Mouse (Mus musculus): Measurements from ENCODE around the gene Nol9. TPM values are rescaled to one million over a fixed set of nuclear protein-coding genes. Genes with fewer than 3 reads are reported as not detected.

Nol9 gene
- polyA plus RNA-seq, 1 experiment from 2014 or later: 25.8 TPM

DNA sequence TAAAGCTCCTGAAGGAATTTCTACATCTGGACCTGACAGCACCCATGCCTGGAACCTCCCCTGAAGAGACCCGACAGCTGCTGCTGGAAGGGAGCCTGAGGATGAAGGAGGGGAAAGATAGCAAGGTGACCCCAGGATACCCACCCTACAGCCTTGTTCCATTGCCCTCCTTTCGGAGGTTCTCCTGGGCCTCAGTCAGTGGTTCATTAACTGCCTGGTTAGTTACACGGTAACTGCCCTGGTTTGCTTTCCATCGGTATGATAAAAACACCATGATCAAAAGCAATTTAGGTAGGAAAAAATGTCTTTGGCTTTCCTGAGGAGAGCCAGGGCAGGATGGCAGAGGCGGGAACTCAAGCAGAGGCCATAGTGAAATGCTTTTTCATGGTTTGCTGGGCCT is 69.6 kb downstream of the Nol9 start:
- peaks cover 16% of the 10 kb centered on the region for H3K4me1 ChIP-seq (replicated peaks)
- peaks cover 16% of the 10 kb centered on the region for H3K27me3 ChIP-seq (replicated peaks)
- H3K36me3 ChIP-seq: peaks cover 77% of the 10 kb centered on the region
- H3K4me3 ChIP-seq: no peak overlapping the region
- H3K9ac ChIP-seq: no peak overlapping the region
- WGBS: 84% methylated on average over 5 of the region's 5 CpGs
- no peak for ATAC-seq (ENCODE audit: insufficient number of reproducible peaks, low FRiP score)
- H3K27ac ChIP-seq (ENCODE audit: poor library complexity, severe bottlenecking): no peak overlapping the region
- peak overlapping the region; percentile 79; the same call in 1 of the 2 replicates for H3K4me2 ChIP-seq
- H3K9me3 ChIP-seq (replicated peaks): no peaks in the 10 kb centered on the region

DNA sequence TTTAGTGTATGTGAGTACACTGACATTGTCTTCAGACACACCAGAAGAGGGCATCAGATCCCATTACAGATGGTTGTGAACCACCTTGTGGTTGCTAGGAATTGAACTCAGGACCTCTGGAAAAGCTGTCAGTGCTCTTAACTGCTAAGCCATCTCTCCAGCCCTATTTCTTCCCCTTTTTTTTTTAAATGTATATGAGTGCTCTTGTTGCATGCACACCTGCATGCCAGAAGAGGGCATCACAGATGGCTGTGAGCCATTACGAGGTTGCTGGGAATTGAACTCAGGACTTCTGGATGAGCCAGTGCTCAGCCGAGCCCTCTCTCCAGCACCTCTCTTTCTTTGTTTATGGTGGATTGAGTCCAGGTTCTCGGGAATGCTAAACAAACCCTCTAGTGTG is 70.4 kb downstream of the Nol9 start:
- H3K4me1 ChIP-seq (replicated peaks): peaks cover 16% of the 10 kb centered on the region
- H3K9me3 ChIP-seq (replicated peaks): no peaks in the 10 kb centered on the region
- no peak overlapping the region for H3K4me3 ChIP-seq
- no peak for ATAC-seq (ENCODE audit: insufficient number of reproducible peaks, low FRiP score)
- no peak overlapping the region for H3K9ac ChIP-seq
- WGBS: 82% methylated on average over 3 of the region's 3 CpGs
- peaks cover 77% of the 10 kb centered on the region for H3K36me3 ChIP-seq
- H3K27me3 ChIP-seq (replicated peaks): peaks cover 22% of the 10 kb centered on the region
- no peak overlapping the region for H3K27ac ChIP-seq (ENCODE audit: poor library complexity, severe bottlenecking)
- no peak overlapping the region for H3K4me2 ChIP-seq

DNA sequence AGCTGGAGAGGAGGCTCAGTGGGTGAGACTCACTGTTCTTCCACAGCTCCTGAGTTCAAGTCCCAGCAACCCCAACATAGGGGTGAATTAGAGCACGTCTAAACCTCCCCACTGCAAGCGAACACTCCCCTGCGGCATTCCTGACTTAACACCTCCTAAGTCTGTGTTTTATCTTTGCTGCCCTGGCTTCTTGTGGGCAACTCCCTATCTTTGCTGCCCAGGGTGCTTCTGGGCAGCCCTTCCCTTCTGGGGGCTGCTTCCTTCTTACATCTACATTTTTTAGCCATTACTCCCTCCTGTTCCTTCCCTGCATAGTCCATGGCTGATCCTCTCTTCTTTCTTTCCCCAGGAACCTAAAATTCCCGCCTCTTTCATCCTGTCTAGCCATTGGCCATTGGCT is 71.6 kb downstream of the Nol9 start:
- no peak for ATAC-seq (ENCODE audit: insufficient number of reproducible peaks, low FRiP score)
- Histone ChIP-seq H3K27ac (ENCODE audit: poor library complexity, severe bottlenecking) (no peak overlapping the region), H3K4me1 (replicated peaks) (peaks cover 22% of the 10 kb centered on the region), H3K9ac (no peak overlapping the region), H3K36me3 (peaks cover 74% of the 10 kb centered on the region), H3K27me3 (replicated peaks) (peaks cover 31% of the 10 kb centered on the region), H3K4me2 (no peak overlapping the region), H3K4me3 (no peak overlapping the region), H3K9me3 (replicated peaks) (no peaks in the 10 kb centered on the region)
- 65% methylated on average over 4 of the region's 4 CpGs for WGBS

Other genes starting within 250 kb of the Nol9 start
- 159 and 165 TPM in 2 replicates for gene Camta1, start 177.4 kb upstream of the Nol9 start, polyA plus RNA-seq (2016; fragmentation: Nextera tagmentation; extraction: Ambion mirVana)
- 61.1 and 63.8 TPM in 2 replicates for gene Dnajc11, start 105.6 kb upstream of the Nol9 start, polyA plus RNA-seq (2016; fragmentation: Nextera tagmentation; extraction: Ambion mirVana)
- 25.2 and 26.6 TPM in 2 replicates for gene Thap3, start 50.3 kb upstream of the Nol9 start, polyA plus RNA-seq (2016; fragmentation: Nextera tagmentation; extraction: Ambion mirVana)
- gene Phf13, start 43.1 kb upstream of the Nol9 start, polyA plus RNA-seq (2016; fragmentation: Nextera tagmentation; extraction: Ambion mirVana): 26.7 and 27.0 TPM in 2 replicates
- gene Klhl21, start 30.5 kb upstream of the Nol9 start, polyA plus RNA-seq (2016; fragmentation: Nextera tagmentation; extraction: Ambion mirVana): 41.0 and 41.4 TPM in 2 replicates
- gene Zbtb48, start 11.7 kb upstream of the Nol9 start, polyA plus RNA-seq (2016; fragmentation: Nextera tagmentation; extraction: Ambion mirVana): 13.9 and 15.1 TPM in 2 replicates
- gene Tas1r1, start 753 bp upstream of the Nol9 start, polyA plus RNA-seq (2016; fragmentation: Nextera tagmentation; extraction: Ambion mirVana): 0.06 and 0.13 TPM in 2 replicates
- gene Plekhg5, start 33.2 kb downstream of the Nol9 start, polyA plus RNA-seq (2016; fragmentation: Nextera tagmentation; extraction: Ambion mirVana): 13.6 and 14.1 TPM in 2 replicates
- gene Tnfrsf25, start 76.6 kb downstream of the Nol9 start, polyA plus RNA-seq (2016; fragmentation: Nextera tagmentation; extraction: Ambion mirVana): 0.86 and 1.1 TPM in 2 replicates
- gene Espn, start 113.0 kb downstream of the Nol9 start, polyA plus RNA-seq (2016; fragmentation: Nextera tagmentation; extraction: Ambion mirVana): 1.3 and 1.6 TPM in 2 replicates
- gene Hes2, start 119.5 kb downstream of the Nol9 start, polyA plus RNA-seq (2016; fragmentation: Nextera tagmentation; extraction: Ambion mirVana): not detected in 2 replicates
- 63.4 and 64.6 TPM in 2 replicates for gene Acot7, start 138.8 kb downstream of the Nol9 start, polyA plus RNA-seq (2016; fragmentation: Nextera tagmentation; extraction: Ambion mirVana)
- gene Gpr153, start 234.9 kb downstream of the Nol9 start, polyA plus RNA-seq (2016; fragmentation: Nextera tagmentation; extraction: Ambion mirVana): 11.9 and 14.0 TPM in 2 replicates

Measured in heart, embryonic 12.5 days (tissue).